Mouse (Mus musculus): ENCODE results near the gene Tango6. TPM values are rescaled to one million over a fixed set of nuclear protein-coding genes. Genes with fewer than 3 reads are reported as not detected.
"Not testable (repeated sequence)": the region's sequence is repeated elsewhere in the genome, so short reads cannot be mapped to it uniquely, and the experiment has no call there.

Tango6 gene
- polyA plus RNA-seq, 1 experiment from 2014 or later: 12.4 TPM

- H3K9me3 ChIP-seq (ENCODE audit: control insufficient read depth, low read length): no peaks in the 10 kb centered on the region
Measured at GRCm38 (mm10) chr8:106871328-106871926, 188.6 kb downstream of the Tango6 start.

GRCm38 (mm10) chr8:106871931-106872371 lies 189.1 kb downstream of the Tango6 start:
- peak overlapping the region; percentile 70 for H3K9ac ChIP-seq (ENCODE audit: low read length)
- H3K4me2 ChIP-seq (ENCODE audit: low read depth, low read length, severe bottlenecking): peak overlapping the region; percentile 98
- under 1% methylated on average over 22 of the region's 22 CpGs for WGBS

More at GRCm38 (mm10) chr8:106871328-106871926, 188.6 kb downstream of the Tango6 start:
- peak overlapping the region; percentile 70 for H3K9ac ChIP-seq (ENCODE audit: low read length)
- no peaks in the 10 kb centered on the region for H3K36me3 ChIP-seq (ENCODE audit: control insufficient read depth, insufficient read depth, low read length)
- ATAC-seq (replicated peaks; ENCODE audit: low FRiP score): peak; percentile 16
- peak overlapping the region; percentile 54 for H3K4me3 ChIP-seq (ENCODE audit: low read depth, low read length)
- H3K4me1 ChIP-seq (replicated peaks; ENCODE audit: control insufficient read depth, insufficient read depth, low read length): peaks cover 22% of the 10 kb centered on the region
- WGBS: 0% methylated on average over 15 of the region's 15 CpGs
- 0 out of 2 replicates have a peak overlapping the region, but pooled peaks have one; percentile 2 for H3K27ac ChIP-seq (ENCODE audit: low read depth, low read length)
- DNase-seq (ENCODE audit: low spot score): no peak
- H3K27me3 ChIP-seq (ENCODE audit: control insufficient read depth, insufficient read depth, low read length): peaks cover 18% of the 10 kb centered on the region
- H3K4me2 ChIP-seq (ENCODE audit: low read depth, low read length, severe bottlenecking): peak overlapping the region; percentile 98

DNA sequence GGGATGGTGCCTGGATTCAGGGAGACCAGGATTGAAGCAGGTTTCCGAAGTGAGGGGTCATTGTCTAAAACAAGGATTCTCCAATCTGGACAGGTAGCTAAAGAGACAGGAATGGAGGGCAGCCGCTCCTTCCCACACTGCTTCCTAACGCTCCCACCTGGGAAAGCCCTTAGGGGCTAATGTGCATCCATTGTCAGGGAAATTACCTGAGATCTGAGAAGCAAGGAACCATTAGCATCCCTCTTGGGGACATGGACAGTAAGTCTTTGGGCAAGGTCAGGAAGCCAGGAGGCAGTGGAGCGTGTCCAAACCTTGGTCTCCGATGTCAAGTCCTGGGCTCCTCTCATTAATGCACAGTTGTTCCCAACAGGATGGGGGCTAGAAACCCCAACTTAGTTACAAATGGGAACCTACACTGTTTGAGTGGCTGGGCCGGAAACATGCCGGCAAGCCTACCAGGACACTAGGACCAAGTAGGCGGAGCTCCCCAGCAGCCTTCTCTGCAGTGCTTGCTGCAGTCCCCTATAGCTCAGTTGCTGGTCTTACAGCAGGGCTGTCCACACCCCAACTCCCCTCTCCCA lies 189.7 kb downstream of the Tango6 start:
- Histone ChIP-seq H3K36me3 (ENCODE audit: control insufficient read depth, insufficient read depth, low read length) (no peaks in the 10 kb centered on the region), H3K4me2 (ENCODE audit: low read depth, low read length, severe bottlenecking) (peak overlapping the region; percentile 98), H3K4me3 (ENCODE audit: low read depth, low read length) (peak overlapping the region; percentile 54), H3K9ac (ENCODE audit: low read length) (peak overlapping the region; percentile 70), H3K27ac (ENCODE audit: low read depth, low read length) (no peak overlapping the region), H3K27me3 (ENCODE audit: control insufficient read depth, insufficient read depth, low read length) (peaks cover 18% of the 10 kb centered on the region), H3K4me1 (replicated peaks; ENCODE audit: control insufficient read depth, insufficient read depth, low read length) (peaks cover 22% of the 10 kb centered on the region), H3K9me3 (ENCODE audit: control insufficient read depth, low read length) (no peaks in the 10 kb centered on the region)
- WGBS: 10% methylated on average over 8 of the region's 8 CpGs
- ATAC-seq (replicated peaks; ENCODE audit: low FRiP score) (no peak), DNase-seq (ENCODE audit: low spot score) (no peak)

More at GRCm38 (mm10) chr8:106871931-106872371, 189.1 kb downstream of the Tango6 start:
- DNase-seq (ENCODE audit: low spot score) (peak; percentile 82), ATAC-seq (replicated peaks; ENCODE audit: low FRiP score) (peak; percentile 69)
- Histone ChIP-seq H3K4me3 (ENCODE audit: low read depth, low read length) (peak overlapping the region; percentile 54), H3K36me3 (ENCODE audit: control insufficient read depth, insufficient read depth, low read length) (no peaks in the 10 kb centered on the region), H3K9me3 (ENCODE audit: control insufficient read depth, low read length) (no peaks in the 10 kb centered on the region), H3K27me3 (ENCODE audit: control insufficient read depth, insufficient read depth, low read length) (peaks cover 18% of the 10 kb centered on the region), H3K27ac (ENCODE audit: low read depth, low read length) (0 out of 2 replicates have a peak overlapping the region, but pooled peaks have one; percentile 2), H3K4me1 (replicated peaks; ENCODE audit: control insufficient read depth, insufficient read depth, low read length) (peaks cover 22% of the 10 kb centered on the region)

GRCm38 (mm10) chr8:106880121-106880707 lies 197.3 kb downstream of the Tango6 start:
- DNase-seq (ENCODE audit: low spot score): no peak
- 95% methylated on average over 8 of the region's 8 CpGs for WGBS
- Histone ChIP-seq H3K4me2 (ENCODE audit: low read depth, low read length, severe bottlenecking) (no peak overlapping the region), H3K9ac (ENCODE audit: low read length) (no peak overlapping the region), H3K9me3 (ENCODE audit: control insufficient read depth, low read length) (no peaks in the 10 kb centered on the region), H3K36me3 (ENCODE audit: control insufficient read depth, insufficient read depth, low read length) (peaks cover 11% of the 10 kb centered on the region; the same call in 1 of the 2 replicates), H3K27me3 (ENCODE audit: control insufficient read depth, insufficient read depth, low read length) (no peaks in the 10 kb centered on the region), H3K4me1 (replicated peaks; ENCODE audit: control insufficient read depth, insufficient read depth, low read length) (no peaks in the 10 kb centered on the region), H3K4me3 (ENCODE audit: low read depth, low read length) (no peak overlapping the region), H3K27ac (ENCODE audit: low read depth, low read length) (no peak overlapping the region)
- no peak for ATAC-seq (replicated peaks; ENCODE audit: low FRiP score)

GRCm38 (mm10) chr8:106884094-106884493 lies 201.2 kb downstream of the Tango6 start:
- not testable (repeated sequence) for H3K4me3 ChIP-seq (ENCODE audit: low read depth, low read length); DNase-seq (ENCODE audit: low spot score); H3K9me3 ChIP-seq (ENCODE audit: control insufficient read depth, low read length); H3K9ac ChIP-seq (ENCODE audit: low read length); H3K4me1 ChIP-seq (replicated peaks; ENCODE audit: control insufficient read depth, insufficient read depth, low read length); ATAC-seq (replicated peaks; ENCODE audit: low FRiP score); H3K4me2 ChIP-seq (ENCODE audit: low read depth, low read length, severe bottlenecking); H3K27ac ChIP-seq (ENCODE audit: low read depth, low read length); H3K27me3 ChIP-seq (ENCODE audit: control insufficient read depth, insufficient read depth, low read length)
- H3K36me3 ChIP-seq (ENCODE audit: control insufficient read depth, insufficient read depth, low read length): peaks cover 16% of the 10 kb centered on the region; the same call in 1 of the 2 replicates
- 92% methylated on average over 11 of the region's 11 CpGs for WGBS

- H3K4me3 ChIP-seq (ENCODE audit: low read depth, low read length); DNase-seq (ENCODE audit: low spot score); H3K27ac ChIP-seq (ENCODE audit: low read depth, low read length); ATAC-seq (replicated peaks; ENCODE audit: low FRiP score); H3K27me3 ChIP-seq (ENCODE audit: control insufficient read depth, insufficient read depth, low read length); H3K9ac ChIP-seq (ENCODE audit: low read length); H3K9me3 ChIP-seq (ENCODE audit: control insufficient read depth, low read length); H3K4me1 ChIP-seq (replicated peaks; ENCODE audit: control insufficient read depth, insufficient read depth, low read length); H3K4me2 ChIP-seq (ENCODE audit: low read depth, low read length, severe bottlenecking): not testable (repeated sequence)
- peaks cover 16% of the 10 kb centered on the region; the same call in 1 of the 2 replicates for H3K36me3 ChIP-seq (ENCODE audit: control insufficient read depth, insufficient read depth, low read length)
- WGBS: 92% methylated on average over 4 of the region's 4 CpGs
Measured at GRCm38 (mm10) chr8:106884826-106885400, 202.0 kb downstream of the Tango6 start.

DNA sequence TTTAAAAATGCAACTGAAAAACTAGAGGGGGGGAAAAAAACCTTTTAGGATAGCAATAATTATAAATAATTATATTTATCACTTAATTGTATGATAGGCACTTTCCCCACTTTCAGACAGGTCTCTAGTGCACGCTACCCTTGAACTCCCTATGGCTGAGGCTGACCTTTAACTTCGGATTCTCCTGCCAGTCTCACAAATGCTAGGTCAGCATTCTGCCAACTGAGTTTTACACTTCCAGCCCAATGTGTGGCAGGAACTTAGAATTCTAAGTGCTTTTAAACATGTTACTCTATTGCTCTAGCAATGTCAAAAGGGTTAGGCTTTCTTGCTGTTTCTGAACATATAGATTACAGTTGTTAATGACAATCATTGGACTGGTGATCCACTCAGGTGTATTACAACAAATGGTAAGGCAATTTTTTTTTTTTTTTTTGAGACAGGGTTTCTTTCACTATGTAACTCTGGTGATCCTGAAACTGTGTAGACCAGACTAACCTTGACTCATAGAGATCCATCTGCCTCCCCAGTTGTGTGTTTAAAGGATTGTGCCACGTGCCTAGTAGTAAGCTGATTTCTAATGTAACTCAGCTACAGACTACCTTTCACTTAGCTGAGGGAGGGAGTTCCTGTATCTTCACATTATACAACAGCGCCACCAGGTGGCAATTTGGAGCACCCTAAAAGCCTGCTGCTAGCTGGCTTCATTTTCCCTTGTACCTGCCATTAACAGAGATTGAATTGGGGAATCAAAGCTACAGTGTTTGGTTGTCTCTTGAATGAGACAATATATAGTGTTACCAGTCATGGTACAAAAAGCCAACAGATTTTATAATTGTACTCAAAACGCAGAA lies 204.7 kb downstream of the Tango6 start:
- Histone ChIP-seq H3K4me2 (ENCODE audit: low read depth, low read length, severe bottlenecking) (no peak overlapping the region), H3K4me1 (replicated peaks; ENCODE audit: control insufficient read depth, insufficient read depth, low read length) (0 out of 2 replicates have a peak, but pooled peaks cover 2% of the 10 kb centered on the region), H3K27me3 (ENCODE audit: control insufficient read depth, insufficient read depth, low read length) (no peaks in the 10 kb centered on the region), H3K9me3 (ENCODE audit: control insufficient read depth, low read length) (no peaks in the 10 kb centered on the region), H3K27ac (ENCODE audit: low read depth, low read length) (no peak overlapping the region), H3K36me3 (ENCODE audit: control insufficient read depth, insufficient read depth, low read length) (peaks cover 9% of the 10 kb centered on the region; the same call in 1 of the 2 replicates), H3K9ac (ENCODE audit: low read length) (no peak overlapping the region), H3K4me3 (ENCODE audit: low read depth, low read length) (no peak overlapping the region)
- 55% methylated on average over 5 of the region's 5 CpGs for WGBS
- DNase-seq (ENCODE audit: low spot score) (peak; percentile 82), ATAC-seq (replicated peaks; ENCODE audit: low FRiP score) (0 out of 2 replicates have a peak, but pooled peaks have one; percentile 40)

DNA sequence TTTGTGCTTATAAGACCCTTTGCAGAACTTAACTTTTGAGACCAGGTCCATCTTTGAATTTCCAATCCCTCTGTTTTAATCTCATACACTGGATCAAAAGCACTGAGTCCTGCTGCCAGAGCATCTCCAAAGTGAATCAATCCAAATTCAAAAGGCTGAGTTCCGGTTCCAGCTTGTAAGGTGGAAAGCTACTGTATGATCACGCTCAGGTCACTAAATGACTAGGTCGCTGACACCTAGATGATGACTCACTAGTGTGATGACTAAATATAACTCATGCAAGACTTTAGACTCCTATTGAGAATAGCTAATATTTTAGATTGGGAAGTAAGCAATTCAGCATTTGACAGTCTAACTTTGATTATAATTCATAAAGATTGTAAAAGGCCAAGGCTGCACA lies 205.9 kb downstream of the Tango6 start:
- WGBS: 90% methylated on average over 3 of the region's 3 CpGs
- H3K27ac ChIP-seq (ENCODE audit: low read depth, low read length): no peak overlapping the region
- no peak for ATAC-seq (replicated peaks; ENCODE audit: low FRiP score)
- H3K9ac ChIP-seq (ENCODE audit: low read length): no peak overlapping the region
- H3K27me3 ChIP-seq (ENCODE audit: control insufficient read depth, insufficient read depth, low read length): no peaks in the 10 kb centered on the region
- peaks cover 6% of the 10 kb centered on the region; the same call in 1 of the 2 replicates for H3K36me3 ChIP-seq (ENCODE audit: control insufficient read depth, insufficient read depth, low read length)
- no peak overlapping the region for H3K4me3 ChIP-seq (ENCODE audit: low read depth, low read length)
- peaks cover 2% of the 10 kb centered on the region; the same call in 1 of the 2 replicates for H3K4me1 ChIP-seq (replicated peaks; ENCODE audit: control insufficient read depth, insufficient read depth, low read length)
- no peak for DNase-seq (ENCODE audit: low spot score)
- no peaks in the 10 kb centered on the region for H3K9me3 ChIP-seq (ENCODE audit: control insufficient read depth, low read length)
- no peak overlapping the region for H3K4me2 ChIP-seq (ENCODE audit: low read depth, low read length, severe bottlenecking)

All from forebrain, embryonic 11.5 days (tissue).